In the genomic region with DNA sequence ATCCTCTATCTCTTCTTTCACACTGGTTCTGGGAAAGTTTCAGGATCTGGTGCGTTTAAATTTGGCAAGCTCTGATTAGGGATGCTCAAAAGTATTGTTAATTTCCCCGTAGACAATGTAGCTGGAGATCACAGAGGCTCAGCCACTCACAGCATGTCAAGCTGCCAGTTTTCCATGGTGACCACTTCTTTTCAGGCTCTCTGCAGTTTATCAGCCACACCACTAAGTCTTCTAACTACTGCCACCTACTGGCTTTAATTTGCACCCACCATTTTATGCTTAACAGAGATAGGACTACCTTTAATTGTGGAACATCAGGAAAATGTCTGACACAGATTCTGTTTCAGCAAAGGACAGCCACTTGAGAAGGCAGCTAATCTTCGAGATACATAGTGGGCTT, we compare ENCODE assay signal across 17 mouse cellular contexts. TPM values are rescaled to one million over a fixed set of nuclear protein-coding genes. Genes with fewer than 3 reads are reported as not detected.
"Had no signal": no experiment of that assay in that cellular context is flagged by ENCODE, and none has a peak within 500 bp of the region (broad histone marks: within the 10 kb centered on the region; RNA-seq: fewer than 3 reads in every experiment).

No protein-coding gene starts in this region.

RNA-seq across cellular contexts. Expression of a gene that starts 57.7 kb away (rescaled TPM):
- total RNA-seq: layer of hippocampus, adult 18-20 months; layer of hippocampus, postnatal 14 days; left cerebral cortex, adult 8-10 months; left cerebral cortex, postnatal 14 days; left cerebral cortex, postnatal 4 days; neutrophil, adult 5-6 weeks had no signal
- polyA plus RNA-seq: kidney, embryonic 16.5 days; limb, embryonic 12.5 days; limb, embryonic 15.5 days; liver, embryonic 11.5 days; liver, embryonic 14.5 days; liver, postnatal 0 days; lung, embryonic 15.5 days; midbrain, embryonic 11.5 days; neural tube, embryonic 12.5 days; stomach, embryonic 15.5 days; thymus, postnatal 0 days had no signal
